Mouse (Mus musculus): ENCODE results near the gene Mapk8ip1. TPM values are rescaled to one million over a fixed set of nuclear protein-coding genes. Genes with fewer than 3 reads are reported as not detected.

The Mapk8ip1 gene
- polyA plus RNA-seq, 1 experiment = 0.25 TPM

- peaks cover 50% of the 10 kb centered on the region for H3K4me1 ChIP-seq (ENCODE audit: control insufficient read depth, insufficient read depth, low read length)
- H3K27ac ChIP-seq (ENCODE audit: insufficient read depth, low read depth, low read length) = no peak overlapping the region
- TF ChIP-seq POLR2A (IDR thresholded peaks at IDR 0.05; ENCODE audit: borderline replicate concordance, low read depth, low read length) (no peak), CTCF (IDR thresholded peaks at IDR 0.05; ENCODE audit: low read depth, low read length) (no peak)
- no peak overlapping the region for H3K4me3 ChIP-seq (ENCODE audit: insufficient read depth, low read length)
Observed at GRCm38 (mm10) chr2:92427882-92428281, 26.8 kb upstream of the Mapk8ip1 start.

- TF ChIP-seq POLR2A (IDR thresholded peaks at IDR 0.05; ENCODE audit: borderline replicate concordance, low read depth, low read length) (no peak), CTCF (IDR thresholded peaks at IDR 0.05; ENCODE audit: low read depth, low read length) (no peak)
- H3K4me1 ChIP-seq (ENCODE audit: control insufficient read depth, insufficient read depth, low read length) = peaks cover 39% of the 10 kb centered on the region
- H3K27ac ChIP-seq (ENCODE audit: insufficient read depth, low read depth, low read length) = no peak overlapping the region
- H3K4me3 ChIP-seq (ENCODE audit: insufficient read depth, low read length) = no peak overlapping the region
Observed at GRCm38 (mm10) chr2:92426426-92426825, 25.4 kb upstream of the Mapk8ip1 start.

GRCm38 (mm10) chr2:92425366-92425765 is 24.3 kb upstream of the Mapk8ip1 start:
- H3K4me3 ChIP-seq (ENCODE audit: insufficient read depth, low read length) = no peak overlapping the region
- peaks cover 30% of the 10 kb centered on the region for H3K4me1 ChIP-seq (ENCODE audit: control insufficient read depth, insufficient read depth, low read length)
- H3K27ac ChIP-seq (ENCODE audit: insufficient read depth, low read depth, low read length) = no peak overlapping the region
- TF ChIP-seq CTCF (IDR thresholded peaks at IDR 0.05; ENCODE audit: low read depth, low read length) (no peak), POLR2A (IDR thresholded peaks at IDR 0.05; ENCODE audit: borderline replicate concordance, low read depth, low read length) (no peak)

DNA sequence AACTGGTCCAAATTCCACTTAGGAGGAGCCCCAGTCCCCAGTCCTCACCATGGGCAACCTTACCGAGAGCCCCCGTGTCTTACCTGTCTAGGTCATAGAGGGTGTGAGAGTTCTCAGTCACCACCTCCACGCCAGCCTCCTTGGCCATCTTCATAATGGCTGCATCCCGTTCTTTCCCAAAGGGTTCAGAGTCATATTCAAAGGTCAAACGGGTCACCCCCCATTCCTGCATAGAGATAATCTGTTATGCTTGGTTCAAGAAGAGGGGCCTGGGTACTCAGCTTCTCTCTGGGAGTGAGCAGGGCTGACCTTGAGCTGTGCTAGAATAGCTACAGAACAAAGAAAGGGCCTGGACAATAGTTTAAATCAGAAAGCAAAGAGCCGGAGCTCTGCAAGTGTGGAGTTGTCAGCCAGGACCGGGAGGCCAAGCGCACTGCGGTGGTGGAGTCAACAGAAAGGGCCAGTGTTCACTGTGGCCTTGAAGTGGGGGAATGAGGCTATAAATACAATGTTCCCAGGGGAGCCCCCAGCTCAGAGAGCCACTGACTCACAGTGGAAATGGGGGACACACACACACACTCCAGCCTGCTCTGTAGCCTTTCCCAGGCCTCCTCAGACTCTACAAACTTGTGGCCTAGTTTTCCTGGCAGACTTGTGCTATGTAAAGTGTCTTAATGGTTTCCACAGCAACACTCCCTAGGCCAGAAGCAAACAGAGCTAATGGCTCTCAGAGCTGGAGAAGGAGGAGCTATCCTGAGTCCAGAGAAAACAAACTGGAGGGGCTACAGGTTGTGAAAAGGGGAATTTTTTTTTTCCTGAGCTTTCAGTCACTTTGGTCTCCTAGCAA is 23.6 kb upstream of the Mapk8ip1 start:
- Histone ChIP-seq H3K4me1 (ENCODE audit: control insufficient read depth, insufficient read depth, low read length) (peaks cover 29% of the 10 kb centered on the region), H3K4me3 (ENCODE audit: insufficient read depth, low read length) (no peak overlapping the region), H3K27ac (ENCODE audit: insufficient read depth, low read depth, low read length) (no peak overlapping the region)
- TF ChIP-seq CTCF (IDR thresholded peaks at IDR 0.05; ENCODE audit: low read depth, low read length) = no peak

DNA sequence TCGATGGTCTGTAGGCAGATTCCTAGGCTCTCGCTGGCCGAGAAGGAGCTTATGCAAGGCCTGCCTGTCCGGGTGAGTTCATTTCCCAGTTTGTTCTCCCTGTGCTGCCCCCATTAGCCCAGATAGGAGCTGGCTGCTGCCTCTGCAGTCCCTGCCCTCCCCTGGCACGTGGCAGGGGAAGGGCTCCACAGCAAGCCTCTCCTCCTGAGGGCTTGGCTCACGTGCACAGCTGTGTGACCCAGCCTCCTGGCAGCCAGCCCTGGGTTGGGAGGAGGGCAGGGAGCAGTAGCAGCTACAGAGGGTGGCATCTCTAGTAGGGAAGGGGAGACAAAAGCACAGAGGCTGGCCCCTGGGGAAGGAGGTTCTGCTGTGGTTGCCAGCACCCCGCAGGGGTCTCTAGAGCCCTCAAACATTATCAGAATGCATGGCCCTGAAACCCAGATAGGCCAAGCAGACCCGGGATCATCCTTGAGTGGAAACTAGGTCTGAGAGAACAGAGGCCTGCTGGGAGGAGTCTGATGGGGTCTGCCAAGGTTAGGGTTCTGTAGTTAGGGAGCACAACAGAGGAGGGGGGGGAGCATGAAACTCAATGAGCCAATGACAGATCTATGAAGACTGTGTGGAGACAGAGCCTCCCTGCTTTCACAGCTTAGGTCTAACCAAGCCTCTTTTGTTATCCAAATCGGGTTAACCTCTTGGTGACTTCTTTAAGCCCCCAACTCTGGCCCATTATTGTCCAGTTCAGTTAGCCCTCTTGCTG is 22.8 kb upstream of the Mapk8ip1 start:
- H3K4me3 ChIP-seq (ENCODE audit: insufficient read depth, low read length) = no peak overlapping the region
- no peak overlapping the region for H3K27ac ChIP-seq (ENCODE audit: insufficient read depth, low read depth, low read length)
- H3K4me1 ChIP-seq (ENCODE audit: control insufficient read depth, insufficient read depth, low read length) = peaks cover 21% of the 10 kb centered on the region

DNA sequence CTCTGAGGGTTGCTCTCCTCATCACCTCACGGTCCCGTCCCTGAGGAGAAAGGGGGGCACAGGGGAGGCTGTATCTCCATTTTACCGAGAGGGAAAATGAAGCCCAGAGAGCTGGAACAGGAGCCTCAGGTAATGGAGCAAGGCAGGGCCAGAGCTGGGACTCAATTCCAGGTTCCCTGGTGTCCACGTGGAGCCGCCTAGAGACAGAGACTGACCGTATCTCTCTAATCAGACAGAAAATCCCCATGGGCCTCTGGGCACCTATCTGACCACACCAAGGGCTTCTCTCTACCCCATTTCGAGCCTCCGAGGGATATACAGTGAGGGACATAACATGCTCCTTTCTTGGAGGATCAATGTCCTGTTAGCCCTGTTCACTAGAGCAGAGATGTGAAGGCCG is 22.1 kb upstream of the Mapk8ip1 start:
- TF ChIP-seq POLR2A (IDR thresholded peaks at IDR 0.05; ENCODE audit: borderline replicate concordance, low read depth, low read length) (no peak), CTCF (IDR thresholded peaks at IDR 0.05; ENCODE audit: low read depth, low read length) (no peak)
- Histone ChIP-seq H3K27ac (ENCODE audit: insufficient read depth, low read depth, low read length) (no peak overlapping the region), H3K4me1 (ENCODE audit: control insufficient read depth, insufficient read depth, low read length) (peaks cover 15% of the 10 kb centered on the region), H3K4me3 (ENCODE audit: insufficient read depth, low read length) (no peak overlapping the region)

More for the DNA sequence above, 22.8 kb upstream of the Mapk8ip1 start:
- TF ChIP-seq POLR2A (IDR thresholded peaks at IDR 0.05; ENCODE audit: borderline replicate concordance, low read depth, low read length) = no peak
- TF ChIP-seq CTCF (IDR thresholded peaks at IDR 0.05; ENCODE audit: low read depth, low read length) = no peak

- Histone ChIP-seq H3K4me3 (ENCODE audit: insufficient read depth, low read length) (no peak overlapping the region), H3K27ac (ENCODE audit: insufficient read depth, low read depth, low read length) (no peak overlapping the region), H3K4me1 (ENCODE audit: control insufficient read depth, insufficient read depth, low read length) (peaks cover 11% of the 10 kb centered on the region)
- TF ChIP-seq CTCF (IDR thresholded peaks at IDR 0.05; ENCODE audit: low read depth, low read length) (no peak), POLR2A (IDR thresholded peaks at IDR 0.05; ENCODE audit: borderline replicate concordance, low read depth, low read length) (no peak)
Observed at GRCm38 (mm10) chr2:92422388-92423135, 21.5 kb upstream of the Mapk8ip1 start.

DNA sequence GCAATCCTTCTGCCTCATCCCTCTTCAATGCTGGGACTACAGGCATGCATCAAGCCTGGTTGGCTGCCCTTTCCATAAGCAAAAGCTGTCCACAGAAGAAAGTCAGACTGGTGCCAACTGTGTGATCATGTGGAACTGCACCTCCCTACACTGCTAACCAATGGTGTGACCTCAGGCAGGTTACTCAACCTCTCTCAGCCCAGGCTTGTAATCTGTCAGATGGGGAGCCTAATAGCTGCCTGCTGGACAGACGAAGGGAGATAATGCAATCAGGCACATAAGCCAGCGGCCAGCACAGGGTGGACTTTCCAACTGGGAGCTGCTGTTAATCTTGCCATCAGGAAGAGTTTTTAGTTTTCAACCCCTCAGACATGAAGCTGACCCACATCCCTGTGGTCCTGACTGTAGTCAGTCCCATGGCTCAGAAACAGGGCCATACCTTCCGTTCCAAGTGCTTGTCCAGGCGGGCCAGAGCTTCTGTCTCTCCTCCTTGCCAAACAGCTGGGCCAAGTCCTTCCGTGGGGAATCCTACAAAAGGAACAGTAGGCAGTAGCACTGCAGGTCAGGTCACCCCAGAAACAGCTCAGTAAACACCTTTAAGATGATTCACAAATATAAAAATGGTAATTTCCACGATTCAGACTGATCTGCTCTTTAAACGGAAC is 20.8 kb upstream of the Mapk8ip1 start:
- H3K4me3 ChIP-seq (ENCODE audit: insufficient read depth, low read length) = no peak overlapping the region
- H3K4me1 ChIP-seq (ENCODE audit: control insufficient read depth, insufficient read depth, low read length) = peaks cover 11% of the 10 kb centered on the region
- H3K27ac ChIP-seq (ENCODE audit: insufficient read depth, low read depth, low read length) = no peak overlapping the region
- TF ChIP-seq POLR2A (IDR thresholded peaks at IDR 0.05; ENCODE audit: borderline replicate concordance, low read depth, low read length) (no peak), CTCF (IDR thresholded peaks at IDR 0.05; ENCODE audit: low read depth, low read length) (no peak)

GRCm38 (mm10) chr2:92411705-92412104 is 10.6 kb upstream of the Mapk8ip1 start:
- H3K27ac ChIP-seq (ENCODE audit: insufficient read depth, low read depth, low read length) = no peak overlapping the region
- H3K4me1 ChIP-seq (ENCODE audit: control insufficient read depth, insufficient read depth, low read length) = no peaks in the 10 kb centered on the region
- TF ChIP-seq CTCF (IDR thresholded peaks at IDR 0.05; ENCODE audit: low read depth, low read length) = no peak
- TF ChIP-seq POLR2A (IDR thresholded peaks at IDR 0.05; ENCODE audit: borderline replicate concordance, low read depth, low read length) = no peak
- no peak overlapping the region for H3K4me3 ChIP-seq (ENCODE audit: insufficient read depth, low read length)
